Mouse (Mus musculus): ENCODE results near the gene Ctnnbip1. TPM values are rescaled to one million over a fixed set of nuclear protein-coding genes. Genes with fewer than 3 reads are reported as not detected.

The Ctnnbip1 gene
- polyA plus RNA-seq, 1 experiment from 2014 or later: 81.2 TPM

DNA sequence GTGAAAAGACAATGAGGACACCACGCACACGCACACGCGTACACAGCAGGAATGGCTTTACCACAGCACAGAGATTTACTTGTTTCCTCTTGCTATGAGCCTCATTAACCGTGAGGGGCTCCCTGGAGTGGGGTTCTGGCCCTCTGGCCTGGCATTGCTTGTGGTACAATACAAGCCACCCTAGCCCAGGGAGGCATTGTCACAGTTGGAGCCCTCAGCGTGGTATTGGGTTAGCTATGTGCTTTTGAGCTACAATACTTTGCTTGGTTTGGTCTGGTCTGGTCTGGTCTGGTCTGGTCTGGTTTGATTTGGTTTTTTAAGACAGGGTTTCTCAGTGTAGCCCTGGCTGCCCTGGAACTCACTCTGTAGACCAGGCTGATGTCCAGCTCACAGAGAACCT is 81.5 kb downstream of the Ctnnbip1 start:
- Histone ChIP-seq H3K36me3 (ENCODE audit: poor library complexity, severe bottlenecking) (no peaks in the 10 kb centered on the region), H3K9me3 (replicated peaks) (no peaks in the 10 kb centered on the region), H3K4me2 (no peak overlapping the region), H3K27me3 (no peaks in the 10 kb centered on the region), H3K4me3 (no peak overlapping the region), H3K9ac (no peak overlapping the region), H3K27ac (no peak overlapping the region), H3K4me1 (peaks cover 46% of the 10 kb centered on the region)
- ATAC-seq: no peak
- WGBS: 82% methylated on average over 6 of the region's 6 CpGs

GRCm38 (mm10) chr4:149600130-149600529 is 82.1 kb downstream of the Ctnnbip1 start:
- Histone ChIP-seq H3K36me3 (ENCODE audit: poor library complexity, severe bottlenecking) (no peaks in the 10 kb centered on the region), H3K4me3 (no peak overlapping the region), H3K27me3 (no peaks in the 10 kb centered on the region), H3K9me3 (replicated peaks) (no peaks in the 10 kb centered on the region), H3K4me2 (no peak overlapping the region), H3K27ac (no peak overlapping the region), H3K9ac (no peak overlapping the region), H3K4me1 (peaks cover 41% of the 10 kb centered on the region)
- ATAC-seq: no peak
- 93% methylated on average over 4 of the region's 4 CpGs for WGBS

- Histone ChIP-seq H3K4me2 (no peak overlapping the region), H3K27me3 (no peaks in the 10 kb centered on the region), H3K4me1 (peaks cover 40% of the 10 kb centered on the region), H3K9me3 (replicated peaks) (no peaks in the 10 kb centered on the region), H3K36me3 (ENCODE audit: poor library complexity, severe bottlenecking) (no peaks in the 10 kb centered on the region), H3K27ac (peak overlapping the region; percentile 44; the same call in 1 of the 2 replicates), H3K9ac (no peak overlapping the region), H3K4me3 (no peak overlapping the region)
- 34% methylated on average over 4 of the region's 4 CpGs for WGBS
- no peak for ATAC-seq
Observed at GRCm38 (mm10) chr4:149601484-149601883, 83.4 kb downstream of the Ctnnbip1 start.

DNA sequence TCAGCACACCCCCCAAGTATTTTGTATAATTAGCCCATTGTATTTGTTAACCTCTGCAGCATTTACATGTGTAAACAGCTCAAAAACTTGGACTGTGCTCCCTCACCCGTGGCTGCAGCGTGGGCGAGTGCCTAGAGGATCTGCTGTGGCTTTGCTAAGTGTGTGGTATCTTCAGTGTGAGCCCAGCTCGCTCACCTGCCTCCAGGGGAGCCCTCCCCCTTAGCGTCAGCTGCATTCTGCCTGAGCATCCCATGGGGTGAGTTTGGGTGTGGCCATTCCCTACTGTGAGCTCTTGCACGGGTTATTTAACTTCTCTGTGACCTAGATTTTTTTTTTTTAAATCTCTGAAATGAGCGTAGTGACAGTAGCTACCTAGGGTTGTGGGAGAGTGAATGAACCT is 84.2 kb downstream of the Ctnnbip1 start:
- Histone ChIP-seq H3K27ac (no peak overlapping the region), H3K27me3 (no peaks in the 10 kb centered on the region), H3K4me2 (no peak overlapping the region), H3K9ac (no peak overlapping the region), H3K4me1 (peaks cover 48% of the 10 kb centered on the region), H3K9me3 (replicated peaks) (no peaks in the 10 kb centered on the region), H3K36me3 (ENCODE audit: poor library complexity, severe bottlenecking) (no peaks in the 10 kb centered on the region), H3K4me3 (no peak overlapping the region)
- 44% methylated on average over 7 of the region's 7 CpGs for WGBS
- no peak for ATAC-seq

GRCm38 (mm10) chr4:149603860-149604259 is 85.8 kb downstream of the Ctnnbip1 start:
- Histone ChIP-seq H3K4me3 (no peak overlapping the region), H3K4me1 (peaks cover 52% of the 10 kb centered on the region), H3K27me3 (no peaks in the 10 kb centered on the region), H3K36me3 (ENCODE audit: poor library complexity, severe bottlenecking) (no peaks in the 10 kb centered on the region), H3K9ac (no peak overlapping the region), H3K9me3 (replicated peaks) (no peaks in the 10 kb centered on the region), H3K4me2 (no peak overlapping the region), H3K27ac (no peak overlapping the region)
- ATAC-seq: no peak
- WGBS: 66% methylated on average over 1 of the region's 1 CpGs

DNA sequence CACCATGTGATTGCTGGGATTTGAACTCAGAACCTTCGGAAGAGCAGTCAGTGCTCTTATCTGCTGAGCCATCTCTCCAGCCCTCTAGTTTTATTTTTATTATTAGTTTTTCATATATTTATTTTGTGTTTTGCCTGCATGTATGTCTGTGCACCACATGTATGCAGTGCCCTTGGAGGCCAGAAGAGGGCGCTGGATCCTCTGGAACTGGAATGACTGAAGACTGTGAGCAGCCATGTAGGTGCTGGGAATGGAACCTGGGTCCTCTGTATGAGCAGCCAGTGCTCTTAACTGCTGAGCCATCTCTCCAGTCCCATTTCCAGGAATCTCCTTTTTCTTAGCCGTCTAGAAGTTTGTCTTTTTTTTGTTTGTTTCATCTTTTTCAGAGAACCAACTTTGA is 86.5 kb downstream of the Ctnnbip1 start:
- H3K4me3 ChIP-seq: no peak overlapping the region
- peaks cover 57% of the 10 kb centered on the region for H3K4me1 ChIP-seq
- H3K9me3 ChIP-seq (replicated peaks): no peaks in the 10 kb centered on the region
- WGBS: 83% methylated on average over 3 of the region's 3 CpGs
- H3K9ac ChIP-seq: no peak overlapping the region
- no peaks in the 10 kb centered on the region for H3K27me3 ChIP-seq
- no peak overlapping the region for H3K27ac ChIP-seq
- H3K4me2 ChIP-seq: no peak overlapping the region
- ATAC-seq: no peak
- no peaks in the 10 kb centered on the region for H3K36me3 ChIP-seq (ENCODE audit: poor library complexity, severe bottlenecking)

GRCm38 (mm10) chr4:149606056-149606455 is 88.0 kb downstream of the Ctnnbip1 start:
- H3K4me1 ChIP-seq: peaks cover 57% of the 10 kb centered on the region

DNA sequence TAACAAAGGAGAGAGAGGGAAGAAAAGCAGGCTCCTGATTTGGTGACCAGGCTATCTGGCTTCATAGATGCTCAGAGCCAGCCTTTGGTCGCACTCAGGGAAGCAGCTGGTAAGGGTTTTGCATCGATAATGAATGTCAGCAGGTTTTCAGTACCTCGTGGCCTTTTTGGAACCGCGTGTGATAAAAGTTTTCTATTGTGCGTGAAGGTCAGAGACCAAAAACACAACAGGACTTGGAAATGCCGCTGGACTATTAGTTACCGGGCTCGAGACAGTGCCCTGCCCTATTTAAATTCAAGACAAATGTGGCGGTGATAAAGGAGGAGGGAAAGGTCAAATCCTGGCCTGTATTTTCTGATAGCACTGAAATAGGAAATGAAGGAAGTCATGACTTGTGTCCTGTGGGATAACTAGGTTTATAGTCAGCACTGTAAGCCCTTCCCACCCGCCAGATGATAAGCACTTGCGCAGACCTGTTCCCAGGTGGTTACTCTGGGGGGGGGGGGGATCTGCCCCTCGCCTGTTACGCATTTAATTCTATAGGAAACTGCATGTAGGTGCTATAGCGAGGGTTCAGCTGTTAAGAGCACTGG is 88.8 kb downstream of the Ctnnbip1 start:
- Histone ChIP-seq H3K4me1 (peaks cover 49% of the 10 kb centered on the region), H3K27ac (no peak overlapping the region)
- 59% methylated on average over 15 of the region's 15 CpGs for WGBS

More at GRCm38 (mm10) chr4:149606056-149606455, 88.0 kb downstream of the Ctnnbip1 start:
- no peak for ATAC-seq
- no peak overlapping the region for H3K4me3 ChIP-seq
- no peaks in the 10 kb centered on the region for H3K36me3 ChIP-seq (ENCODE audit: poor library complexity, severe bottlenecking)
- WGBS: 82% methylated on average over 18 of the region's 18 CpGs
- no peak overlapping the region for H3K4me2 ChIP-seq
- no peak overlapping the region for H3K9ac ChIP-seq
- H3K9me3 ChIP-seq (replicated peaks): no peaks in the 10 kb centered on the region
- H3K27ac ChIP-seq: no peak overlapping the region
- no peaks in the 10 kb centered on the region for H3K27me3 ChIP-seq

GRCm38 (mm10) chr4:149607591-149608308 is 89.7 kb downstream of the Ctnnbip1 start:
- no peaks in the 10 kb centered on the region for H3K36me3 ChIP-seq (ENCODE audit: poor library complexity, severe bottlenecking)
- peaks cover 43% of the 10 kb centered on the region for H3K4me1 ChIP-seq
- H3K27me3 ChIP-seq: no peaks in the 10 kb centered on the region
- WGBS: 64% methylated on average over 20 of the region's 20 CpGs
- ATAC-seq: 0 out of 2 replicates have a peak, but pooled peaks have one; percentile 20
- no peak overlapping the region for H3K27ac ChIP-seq
- H3K4me2 ChIP-seq: no peak overlapping the region
- H3K9me3 ChIP-seq (replicated peaks): no peaks in the 10 kb centered on the region
- H3K9ac ChIP-seq: no peak overlapping the region
- H3K4me3 ChIP-seq: no peak overlapping the region

More for the DNA sequence above, 88.8 kb downstream of the Ctnnbip1 start:
- Histone ChIP-seq H3K27me3 (no peaks in the 10 kb centered on the region), H3K36me3 (ENCODE audit: poor library complexity, severe bottlenecking) (no peaks in the 10 kb centered on the region), H3K9ac (no peak overlapping the region), H3K4me2 (no peak overlapping the region), H3K9me3 (replicated peaks) (no peaks in the 10 kb centered on the region), H3K4me3 (no peak overlapping the region)
- no peak for ATAC-seq

- H3K9me3 ChIP-seq (replicated peaks): no peaks in the 10 kb centered on the region
- ATAC-seq: no peak
- H3K27me3 ChIP-seq: no peaks in the 10 kb centered on the region
- H3K4me1 ChIP-seq: peaks cover 43% of the 10 kb centered on the region
- no peak overlapping the region for H3K27ac ChIP-seq
- no peak overlapping the region for H3K4me2 ChIP-seq
- no peaks in the 10 kb centered on the region for H3K36me3 ChIP-seq (ENCODE audit: poor library complexity, severe bottlenecking)
- H3K4me3 ChIP-seq: no peak overlapping the region
- H3K9ac ChIP-seq: no peak overlapping the region
- 90% methylated on average over 6 of the region's 6 CpGs for WGBS
Observed at GRCm38 (mm10) chr4:149608309-149608638, 90.2 kb downstream of the Ctnnbip1 start.

GRCm38 (mm10) chr4:149609256-149610025 is 91.4 kb downstream of the Ctnnbip1 start:
- peak overlapping the region; percentile 37 for H3K27ac ChIP-seq
- H3K4me3 ChIP-seq: no peak overlapping the region
- no peaks in the 10 kb centered on the region for H3K27me3 ChIP-seq
- H3K9me3 ChIP-seq (replicated peaks): no peaks in the 10 kb centered on the region
- H3K4me2 ChIP-seq: no peak overlapping the region
- peaks cover 43% of the 10 kb centered on the region for H3K4me1 ChIP-seq
- H3K36me3 ChIP-seq (ENCODE audit: poor library complexity, severe bottlenecking): peaks cover 4% of the 10 kb centered on the region
- no peak overlapping the region for H3K9ac ChIP-seq
- WGBS: 58% methylated on average over 8 of the region's 8 CpGs
- peak; percentile 54; the same call in 1 of the 2 replicates for ATAC-seq

DNA sequence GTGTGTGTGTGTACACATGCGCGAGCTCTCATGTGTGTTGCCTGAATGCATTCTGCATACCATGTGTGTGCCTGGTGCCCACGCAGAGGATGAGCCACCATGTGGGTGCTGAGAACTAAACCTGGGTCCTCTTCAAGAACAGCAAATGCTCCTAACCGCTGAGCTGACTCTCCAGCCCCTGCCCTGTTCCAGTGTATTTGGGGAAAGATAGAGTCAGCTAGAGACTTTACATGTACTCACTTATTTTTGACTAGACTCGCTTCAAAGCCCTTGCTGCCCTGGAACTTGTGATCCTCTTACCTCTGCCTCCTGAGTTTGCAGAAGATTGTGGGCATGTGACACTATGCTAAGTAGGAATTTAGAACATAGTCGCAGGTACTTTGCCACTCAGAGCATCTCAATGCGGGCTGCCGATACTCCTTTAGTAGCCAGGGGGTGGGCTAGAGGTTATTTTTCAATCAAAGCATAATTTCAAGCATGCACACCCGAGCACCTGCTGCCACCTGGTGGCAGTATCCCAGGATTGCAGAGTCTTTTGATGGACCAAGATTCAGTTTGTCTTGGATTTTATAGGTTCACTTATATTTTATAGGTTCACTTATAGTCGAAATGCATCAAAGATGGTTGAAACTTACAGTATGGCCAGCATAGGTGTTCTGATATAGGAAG is 93.5 kb downstream of the Ctnnbip1 start:
- H3K27ac ChIP-seq: no peak overlapping the region
- H3K4me3 ChIP-seq: no peak overlapping the region
- no peaks in the 10 kb centered on the region for H3K27me3 ChIP-seq
- no peak overlapping the region for H3K9ac ChIP-seq
- H3K4me1 ChIP-seq: peaks cover 32% of the 10 kb centered on the region
- no peak for ATAC-seq
- H3K36me3 ChIP-seq (ENCODE audit: poor library complexity, severe bottlenecking): peaks cover 25% of the 10 kb centered on the region
- H3K9me3 ChIP-seq (replicated peaks): peaks cover 4% of the 10 kb centered on the region
- no peak overlapping the region for H3K4me2 ChIP-seq
- WGBS: 51% methylated on average over 10 of the region's 10 CpGs

All from forebrain, embryonic 13.5 days (tissue).